Mouse (Mus musculus) gonadal fat pad, adult 2 months (tissue): Measurements from ENCODE around the gene Hmgcs1. TPM values are rescaled to one million over a fixed set of nuclear protein-coding genes. Genes with fewer than 3 reads are reported as not detected.
"Not testable (repeated sequence)": the region's sequence is repeated elsewhere in the genome, so short reads cannot be mapped to it uniquely, and the experiment has no call there.

Experiments
- DNase-seq: peaks from one replicate; pipeline ENCODE4 v3.0.0-alpha.2; 2012; ENCODE audit warnings: low read depth
- polyA plus RNA-seq: library from polyadenylated mRNA; depleted of rRNA; stranded (reverse); fragments of >200 nt; gene quantifications from 2 replicates; pipeline ENCODE4 v1.2.3, GENCODE M21; 2012

Hmgcs1 gene
- polyA plus RNA-seq, 1 experiment, result 76.6 TPM

DNA sequence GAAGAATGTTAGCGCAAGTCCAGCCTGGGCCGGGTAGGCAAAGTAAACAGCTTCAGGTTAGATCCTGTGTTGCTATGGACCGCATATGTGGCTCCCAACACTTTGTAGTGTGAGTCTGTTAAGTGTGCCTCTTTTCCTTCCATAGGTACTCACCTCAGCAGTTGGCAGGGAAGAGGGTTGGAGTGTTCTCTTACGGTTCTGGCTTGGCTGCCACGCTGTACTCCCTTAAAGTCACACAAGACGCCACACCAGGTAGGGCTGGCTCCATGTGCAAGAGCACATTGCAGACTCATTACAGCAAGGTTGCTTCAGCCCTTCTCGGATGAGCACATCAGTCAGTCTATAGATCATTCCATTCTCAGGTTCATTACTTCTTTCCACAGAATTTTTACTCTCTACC lies 14.1 kb downstream of the Hmgcs1 start:
- no peak for DNase-seq

DNA sequence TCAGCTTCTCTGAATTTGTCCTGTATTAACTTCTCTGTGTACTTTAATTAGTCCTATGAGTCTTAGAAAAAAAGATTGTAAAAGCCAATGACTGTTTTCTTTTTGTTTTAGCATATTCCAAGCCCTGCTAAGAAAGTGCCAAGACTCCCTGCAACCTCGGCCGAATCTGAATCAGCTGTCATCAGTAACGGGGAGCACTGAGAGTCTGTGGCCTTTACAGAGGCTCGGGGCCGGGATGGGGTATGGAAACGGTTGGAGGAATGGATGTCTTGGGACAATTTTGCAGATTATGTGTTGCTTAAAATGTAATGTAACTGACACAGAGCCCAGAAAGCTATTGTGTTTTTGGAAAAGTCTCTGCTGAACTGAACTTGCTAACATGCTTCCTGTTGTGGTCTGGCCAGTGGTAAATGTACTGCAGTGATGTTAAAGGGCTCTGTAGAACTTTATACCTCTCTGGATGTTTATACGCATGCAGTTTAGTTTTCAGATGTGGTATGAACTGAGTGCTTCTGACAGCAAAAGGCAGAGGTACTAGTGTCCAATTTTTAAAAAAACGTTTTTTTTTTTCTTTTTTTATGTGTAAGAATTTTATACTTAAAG lies 16.2 kb downstream of the Hmgcs1 start:
- DNase-seq, result not testable (repeated sequence)

GRCm38 (mm10) chr13:119706953-119707352 lies 16.8 kb downstream of the Hmgcs1 start:
- DNase-seq, result no peak

GRCm38 (mm10) chr13:119707906-119708305 lies 17.7 kb downstream of the Hmgcs1 start:
- DNase-seq, result no peak

DNA sequence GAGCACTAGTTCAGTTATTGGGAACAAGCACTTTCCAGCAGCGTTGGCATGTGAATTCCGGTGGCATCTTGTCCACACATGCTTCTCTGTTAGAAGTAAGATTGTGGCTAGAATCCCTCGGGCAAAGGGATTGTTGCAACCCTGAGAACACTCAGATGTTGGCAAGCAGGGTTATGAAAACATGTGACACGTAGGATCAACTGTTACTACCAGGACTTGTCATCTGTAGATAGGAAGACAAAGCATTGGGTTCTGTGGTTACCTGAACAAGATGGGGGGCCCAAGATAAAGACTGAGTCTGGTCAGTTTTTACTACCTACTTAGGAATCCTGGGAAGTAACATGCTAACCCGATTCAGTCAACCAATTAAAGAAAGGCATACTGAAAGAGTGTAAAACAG lies 18.8 kb downstream of the Hmgcs1 start:
- DNase-seq, result peak; percentile 93

DNA sequence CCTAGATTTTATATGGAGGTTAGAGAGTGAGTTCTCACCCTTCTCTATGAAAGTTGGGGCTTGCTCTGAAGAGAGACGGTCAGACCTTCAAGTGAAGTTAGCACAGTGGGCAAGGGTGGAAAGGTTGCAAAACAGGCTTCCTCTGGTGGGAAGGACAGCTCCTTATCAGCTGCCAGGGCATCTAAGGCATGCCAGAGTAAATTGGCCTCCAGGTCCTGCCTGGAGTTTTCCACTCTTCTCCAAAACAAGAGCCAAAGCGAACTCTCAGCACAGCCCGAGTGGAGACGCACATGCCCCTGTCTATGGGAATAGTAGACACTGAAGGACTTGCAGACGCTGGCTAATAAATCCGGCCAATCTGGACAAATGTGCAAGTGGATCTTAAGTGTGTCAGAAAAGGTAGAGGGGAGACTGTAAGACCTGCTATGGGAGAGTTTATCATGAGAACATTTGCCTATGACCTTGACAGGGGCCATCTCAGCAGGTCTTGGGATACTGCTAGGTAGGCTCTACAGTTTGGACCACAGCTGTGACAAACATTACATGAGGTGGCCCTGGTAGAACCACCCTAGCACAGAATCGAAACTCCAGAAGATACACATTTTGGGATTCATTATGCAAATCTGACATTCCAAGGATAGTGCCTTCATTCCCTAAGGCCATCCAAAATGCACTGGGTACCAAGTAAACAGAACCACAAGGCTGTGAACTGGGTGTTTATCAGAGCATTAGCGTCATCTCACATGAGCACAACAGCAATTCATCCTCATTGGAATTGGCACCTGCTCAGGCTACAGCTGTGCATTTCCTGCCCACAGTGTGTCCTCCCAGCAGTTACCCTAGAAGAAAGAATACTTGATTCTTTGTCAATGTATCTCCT lies 19.4 kb downstream of the Hmgcs1 start:
- no peak for DNase-seq

DNA sequence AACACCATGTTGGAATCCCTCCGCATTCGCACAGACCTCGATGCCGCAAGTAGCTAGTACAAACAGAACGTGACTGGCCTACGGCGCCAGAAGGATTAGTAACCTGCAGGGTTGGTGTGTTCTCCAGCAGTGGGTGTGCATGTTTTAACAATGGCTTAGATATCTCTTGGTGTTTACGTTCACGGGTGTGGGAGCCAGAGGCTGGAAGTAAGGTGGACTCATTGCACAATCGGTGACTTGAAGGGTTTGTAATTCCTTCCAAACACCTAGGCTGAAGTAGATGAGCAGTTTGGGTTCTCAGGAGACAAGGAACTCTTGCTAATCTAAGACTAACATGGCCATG lies 20.1 kb downstream of the Hmgcs1 start:
- peak; percentile 100 for DNase-seq

GRCm38 (mm10) chr13:119712463-119712862 lies 22.3 kb downstream of the Hmgcs1 start:
- no peak for DNase-seq

DNA sequence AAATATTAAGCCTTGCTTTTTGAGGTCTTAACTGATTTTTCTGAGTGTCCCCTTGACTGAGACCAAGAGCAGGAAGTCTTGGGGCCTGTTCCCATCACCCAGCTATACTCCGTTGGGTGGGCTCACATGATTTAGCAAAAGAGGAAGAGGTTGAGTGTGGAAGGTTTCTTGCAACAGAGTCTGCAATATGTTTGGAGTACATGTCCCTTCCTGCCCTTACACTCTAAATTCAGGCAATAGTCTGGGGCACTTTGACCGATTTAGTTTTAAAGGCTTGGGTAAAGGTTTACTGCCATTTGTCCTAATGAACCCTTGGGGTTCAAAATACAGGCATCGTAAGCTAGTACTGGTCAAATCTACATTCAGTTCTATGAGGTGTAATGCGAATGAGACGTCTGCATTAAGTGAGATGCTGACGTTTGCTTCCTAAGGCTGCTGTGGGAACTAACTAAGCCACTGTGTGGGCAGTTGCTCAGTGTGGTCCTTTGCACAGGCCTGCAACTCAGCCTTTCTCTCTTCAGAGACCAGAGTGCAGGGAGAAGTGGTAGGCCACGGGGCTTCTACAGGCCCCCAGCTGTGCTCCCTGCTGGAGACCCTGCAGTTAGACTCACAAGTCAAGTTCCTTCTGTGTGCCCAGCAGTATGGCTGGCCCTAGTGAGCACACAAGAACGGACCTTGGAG lies 23.1 kb downstream of the Hmgcs1 start:
- DNase-seq, result peak; percentile 91

DNA sequence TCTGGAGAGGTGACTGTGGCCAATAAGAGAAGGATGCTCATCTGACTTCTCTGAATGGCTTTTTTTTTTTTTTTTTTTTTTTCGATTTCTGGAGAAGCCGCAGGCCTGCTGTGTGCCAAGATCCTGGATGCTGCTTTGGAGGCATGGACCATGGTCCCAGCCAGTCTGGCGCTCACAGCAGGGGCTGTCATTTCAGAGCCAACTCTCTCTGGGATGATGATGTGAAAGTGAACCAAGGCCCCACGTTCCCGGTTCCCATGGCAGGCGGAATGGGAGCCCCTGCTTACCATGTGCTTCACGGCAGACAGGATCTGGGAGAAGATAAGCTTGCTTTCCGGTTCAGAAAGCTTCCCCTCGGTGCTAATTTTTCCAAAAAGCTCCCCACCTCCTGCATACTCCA lies 23.6 kb downstream of the Hmgcs1 start:
- no peak for DNase-seq

DNA sequence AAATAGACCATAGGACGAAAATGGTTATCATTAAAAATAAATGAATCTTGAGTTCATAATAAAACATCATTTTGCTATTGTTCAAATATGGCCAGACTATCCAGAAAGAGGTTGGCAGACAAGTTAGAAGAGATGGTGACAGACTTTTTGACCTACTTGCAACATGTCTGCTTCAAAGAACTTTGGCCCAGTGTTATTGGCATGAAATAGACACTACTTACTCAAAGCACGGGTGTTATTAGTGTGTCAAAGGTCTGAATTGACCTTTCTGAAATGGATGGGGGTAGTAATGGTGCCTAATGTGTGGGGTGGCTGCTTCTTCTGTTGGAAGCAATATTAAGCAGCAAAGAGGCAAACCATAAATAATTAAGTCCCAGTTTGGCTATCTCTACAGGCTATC lies 25.9 kb downstream of the Hmgcs1 start:
- no peak for DNase-seq

DNA sequence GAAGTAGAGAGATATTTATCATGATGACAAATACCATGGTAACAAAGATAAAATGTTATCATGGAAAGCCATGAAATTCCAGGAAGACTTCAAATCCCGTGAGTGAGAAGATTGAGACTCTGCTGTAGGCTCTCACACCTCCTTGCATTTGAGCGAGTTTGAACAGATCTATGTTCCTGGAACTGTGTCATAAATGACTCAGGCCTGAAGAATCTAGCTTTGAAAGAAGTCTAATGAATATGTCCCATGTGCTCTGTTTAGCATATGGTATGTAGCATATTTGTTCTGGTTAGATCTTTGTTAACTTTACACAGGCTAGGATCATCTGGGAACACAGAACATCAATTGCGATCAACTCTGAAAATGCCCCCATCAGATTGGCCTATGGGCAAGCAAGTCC lies 32.3 kb downstream of the Hmgcs1 start:
- DNase-seq, result no peak

GRCm38 (mm10) chr13:119723368-119723767 lies 33.2 kb downstream of the Hmgcs1 start:
- DNase-seq, result no peak

DNA sequence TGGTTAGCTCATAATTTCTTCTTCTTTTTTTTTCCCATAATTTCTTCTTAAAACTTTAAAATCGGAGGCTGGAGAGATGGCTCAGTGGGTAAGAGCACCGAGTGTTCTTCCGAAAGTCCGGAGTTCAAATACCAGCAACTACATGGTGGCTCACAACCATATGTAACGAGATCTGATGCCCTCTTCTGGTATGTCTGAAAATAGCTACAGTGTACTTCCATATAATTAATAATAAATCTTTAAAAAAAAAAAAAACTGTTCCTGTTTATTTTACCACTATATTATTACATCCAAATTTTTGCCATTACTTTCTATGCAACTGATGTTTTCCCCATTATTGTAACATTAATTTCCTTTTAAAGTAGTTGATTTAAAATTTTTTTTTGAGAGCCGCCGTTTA lies 34.4 kb downstream of the Hmgcs1 start:
- DNase-seq, result no peak

- DNase-seq, result no peak
Measured at GRCm38 (mm10) chr13:119727608-119728387, 37.6 kb downstream of the Hmgcs1 start.

- no peak for DNase-seq
Measured at GRCm38 (mm10) chr13:119729406-119729805, 39.2 kb downstream of the Hmgcs1 start.

GRCm38 (mm10) chr13:119731448-119731847 lies 41.3 kb downstream of the Hmgcs1 start:
- DNase-seq, result no peak

- no peak for DNase-seq
Measured at GRCm38 (mm10) chr13:119741390-119742237, 51.4 kb downstream of the Hmgcs1 start.

DNA sequence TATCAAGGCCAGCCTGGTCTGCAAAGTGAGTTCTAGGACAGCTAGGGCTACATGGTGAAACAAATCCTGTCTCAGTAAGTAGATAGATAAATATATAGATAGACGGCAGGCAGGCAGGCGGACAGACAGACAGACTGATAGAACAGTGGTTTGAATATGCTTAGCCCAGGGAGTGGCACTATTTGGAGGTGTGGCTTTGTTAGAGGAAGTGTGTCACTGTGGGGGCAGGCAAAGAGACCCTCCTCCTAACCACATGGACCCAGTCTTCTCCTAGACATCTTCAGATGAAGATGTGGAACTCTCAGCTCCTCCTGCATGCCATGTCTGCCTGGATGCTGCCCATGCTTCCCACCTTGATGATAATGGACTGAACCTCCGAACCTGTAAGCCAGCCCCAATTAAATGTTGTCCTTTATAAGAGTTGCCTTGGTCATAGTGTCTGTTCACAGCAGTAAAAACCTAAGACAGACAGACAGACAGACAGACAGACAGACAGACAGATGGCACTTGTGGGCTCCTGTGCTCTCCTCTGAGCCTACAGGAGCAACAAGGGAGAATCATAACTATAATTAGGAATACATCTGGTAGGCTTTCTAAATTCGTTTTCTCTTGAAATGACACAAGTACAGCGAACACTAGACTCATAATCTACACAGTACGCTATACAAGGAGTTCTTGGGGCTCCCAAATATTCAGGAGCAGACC lies 52.7 kb downstream of the Hmgcs1 start:
- no peak for DNase-seq

DNA sequence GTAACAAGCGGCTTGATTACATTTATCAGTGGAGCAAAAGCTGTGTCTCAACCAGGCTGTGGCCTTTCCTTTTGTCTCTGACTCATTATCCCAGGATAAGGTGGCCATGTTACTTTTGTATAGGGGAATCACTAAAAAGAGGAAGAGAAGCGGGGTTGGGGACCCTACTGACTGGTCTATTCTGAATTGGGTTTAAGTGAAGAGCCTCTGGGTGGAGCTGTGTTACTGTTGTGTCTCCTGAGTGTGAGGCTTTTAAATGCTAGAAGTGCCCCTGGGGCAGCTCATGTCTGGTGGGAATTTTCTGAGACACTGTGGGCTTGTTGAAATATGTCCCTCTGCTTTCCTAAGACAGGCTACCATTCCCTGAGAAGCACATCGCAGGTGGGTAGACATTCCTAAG lies 53.3 kb downstream of the Hmgcs1 start:
- DNase-seq, result no peak

DNA sequence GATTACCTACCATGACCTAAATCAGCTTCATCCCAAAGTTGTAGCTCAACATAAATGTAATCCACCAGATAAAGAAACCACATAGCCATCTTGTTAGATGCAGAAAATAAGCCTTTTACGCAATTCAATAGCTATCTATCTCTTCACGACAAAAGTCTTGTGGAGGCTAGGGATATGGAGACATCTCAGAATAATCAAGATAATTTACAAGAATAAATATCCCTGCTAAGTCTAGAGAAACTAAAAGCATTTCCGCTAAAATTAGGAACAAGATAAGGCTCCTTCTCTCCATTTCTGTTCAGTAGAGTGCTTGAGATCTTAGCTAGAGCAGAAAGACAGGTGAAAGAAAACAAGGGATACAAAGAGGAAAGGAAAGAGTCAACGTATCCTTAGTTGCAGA lies 56.8 kb downstream of the Hmgcs1 start:
- no peak for DNase-seq
